Mouse (Mus musculus) left cerebral cortex, adult 18-20 months (tissue): ENCODE data around the gene Foxred1. TPM values are rescaled to one million over a fixed set of nuclear protein-coding genes. Genes with fewer than 3 reads are reported as not detected.

Source experiments
- DNase-seq, 2 experiments: peaks; one replicate each; pipeline ENCODE4 v3.0.0; 2021 to 2022; ENCODE audit warnings: low spot score in 2 of 2, mixed read lengths in 1 of 2
- total RNA-seq, 2 experiments: library from RNA; stranded (reverse); gene quantifications; 2 replicates each; pipeline ENCODE4 v1.2.3; 2021

The Foxred1 gene
- total RNA-seq, 2 experiments from 2014 or later, result 29.7 to 36.0 TPM

GRCm38 (mm10) chr9:35156002-35156710 lies 54.7 kb downstream of the Foxred1 start:
- peak; percentile 17 to 35 for DNase-seq

Other genes starting within 250 kb of the Foxred1 start
- gene St3gal4, start 91.8 kb downstream of the Foxred1 start, total RNA-seq, result 10 to 100 TPM; 26.7 to 29.7 TPM
- gene Dcps, start 35.0 kb downstream of the Foxred1 start, total RNA-seq, result 10 to 100 TPM; 14.7 to 18.6 TPM
- 10 to 100 TPM; 65.5 to 68.8 TPM for gene Srpr, start 10.9 kb downstream of the Foxred1 start, total RNA-seq
- gene Tirap, start 10.8 kb downstream of the Foxred1 start, total RNA-seq, result 1 to 10 TPM; 2.4 to 2.7 TPM
- 10 to 100 TPM; 20.3 to 25.2 TPM for gene Fam118b, start 56.8 kb upstream of the Foxred1 start, total RNA-seq
- gene Rpusd4, start 56.8 kb upstream of the Foxred1 start, total RNA-seq, result 10 to 100 TPM in 1 of 2 experiments, 1 to 10 TPM in 1; 9.8 to 10.8 TPM
- 1 to 10 TPM; 7.8 to 9.4 TPM for gene Cdon, start 210.1 kb upstream of the Foxred1 start, total RNA-seq